Mouse (Mus musculus): ENCODE data around the gene Padi3. TPM values are rescaled to one million over a fixed set of nuclear protein-coding genes. Genes with fewer than 3 reads are reported as not detected.

Padi3 gene
- not detected for polyA plus RNA-seq (2014; fragmentation: Illumina TruSeq; extraction: RNeasy Lipid Tissue Mini Kit (QIAGEN cat#74804); ENCODE audit: low read depth, low replicate concordance)

GRCm38 (mm10) chr4:140810458-140811260, at the start of gene Padi3:
Padi3 (minus strand) TSS chr4:140810648.

GRCm38 (mm10) chr4:140845666-140846065, 35.2 kb upstream of the Padi3 start, which contains the start of gene Padi1:
Padi1 (minus strand) TSS chr4:140845778.

GRCm38 (mm10) chr4:140774025-140774800, 36.2 kb downstream of the Padi3 start, which contains the start of gene Padi4:
Padi4 (minus strand) TSS chr4:140774236.

DNA sequence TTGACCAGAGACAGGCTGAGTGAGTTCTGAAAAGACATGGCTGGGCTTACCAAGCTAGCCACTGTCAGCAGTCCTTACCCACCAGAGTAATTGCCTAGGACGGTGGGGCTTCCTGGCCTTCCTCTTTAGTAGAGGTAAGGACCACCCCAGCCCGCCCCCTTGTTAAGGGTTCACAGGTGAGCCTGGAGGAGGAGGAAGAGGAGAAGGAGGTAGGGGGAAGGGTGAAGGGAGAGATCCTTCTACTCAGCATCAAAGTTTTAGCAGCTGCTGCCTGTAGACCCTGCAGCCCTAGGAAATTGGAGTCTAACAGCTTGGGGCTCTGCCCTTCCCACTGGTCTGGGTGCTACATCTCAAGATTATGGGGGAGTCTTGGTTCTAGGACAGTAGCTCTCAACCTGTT, 67.9 kb downstream of the Padi3 start, which contains the start of gene Padi6:
Gene Padi6, minus strand, starts transcription at position 101 of the 400 bp plus-strand sequence.

Other genes with a start within 250 kb of the Padi3 start
- gene Arhgef10l, start 144.6 kb downstream of the Padi3 start, polyA plus RNA-seq (2014; fragmentation: Illumina TruSeq; extraction: RNeasy Lipid Tissue Mini Kit (QIAGEN cat#74804); ENCODE audit: low read depth, low replicate concordance), result 7.3 TPM
- gene Rcc2, start 110.1 kb downstream of the Padi3 start, polyA plus RNA-seq (2014; fragmentation: Illumina TruSeq; extraction: RNeasy Lipid Tissue Mini Kit (QIAGEN cat#74804); ENCODE audit: low read depth, low replicate concordance), result 2.3 TPM
- not detected for gene Padi6, start 68.0 kb downstream of the Padi3 start, polyA plus RNA-seq (2014; fragmentation: Illumina TruSeq; extraction: RNeasy Lipid Tissue Mini Kit (QIAGEN cat#74804); ENCODE audit: low read depth, low replicate concordance)
- gene Padi4, start 36.4 kb downstream of the Padi3 start, polyA plus RNA-seq (2014; fragmentation: Illumina TruSeq; extraction: RNeasy Lipid Tissue Mini Kit (QIAGEN cat#74804); ENCODE audit: low read depth, low replicate concordance), result not detected
- not detected for gene Padi1, start 35.1 kb upstream of the Padi3 start, polyA plus RNA-seq (2014; fragmentation: Illumina TruSeq; extraction: RNeasy Lipid Tissue Mini Kit (QIAGEN cat#74804); ENCODE audit: low read depth, low replicate concordance)
- gene Padi2, start 95.7 kb upstream of the Padi3 start, polyA plus RNA-seq (2014; fragmentation: Illumina TruSeq; extraction: RNeasy Lipid Tissue Mini Kit (QIAGEN cat#74804); ENCODE audit: low read depth, low replicate concordance), result 1.1 TPM
- gene Sdhb, start 150.6 kb upstream of the Padi3 start, polyA plus RNA-seq (2014; fragmentation: Illumina TruSeq; extraction: RNeasy Lipid Tissue Mini Kit (QIAGEN cat#74804); ENCODE audit: low read depth, low replicate concordance), result 149 TPM
- gene Atp13a2, start 176.2 kb upstream of the Padi3 start, polyA plus RNA-seq (2014; fragmentation: Illumina TruSeq; extraction: RNeasy Lipid Tissue Mini Kit (QIAGEN cat#74804); ENCODE audit: low read depth, low replicate concordance), result 0.93 TPM
- not detected for gene Mfap2, start 199.8 kb upstream of the Padi3 start, polyA plus RNA-seq (2014; fragmentation: Illumina TruSeq; extraction: RNeasy Lipid Tissue Mini Kit (QIAGEN cat#74804); ENCODE audit: low read depth, low replicate concordance)
- not detected for gene Crocc, start 249.9 kb upstream of the Padi3 start, polyA plus RNA-seq (2014; fragmentation: Illumina TruSeq; extraction: RNeasy Lipid Tissue Mini Kit (QIAGEN cat#74804); ENCODE audit: low read depth, low replicate concordance)